Mouse (Mus musculus) erythroblast, embryonic 14.5 days (primary cell): ENCODE measurements around the gene Zc3hc1.

Experiments
- GATA1 ChIP-seq: IDR thresholded peaks from 2 replicates; pipeline ENCODE4 v1.6.1; 2012; ENCODE audit warnings: low read length, inconsistent platforms, mixed read lengths
- TAL1 ChIP-seq: IDR thresholded peaks from 3 replicates; pipeline ENCODE4 v1.6.1; 2012; ENCODE audit warnings: low read length, inconsistent platforms, mixed read lengths

DNA sequence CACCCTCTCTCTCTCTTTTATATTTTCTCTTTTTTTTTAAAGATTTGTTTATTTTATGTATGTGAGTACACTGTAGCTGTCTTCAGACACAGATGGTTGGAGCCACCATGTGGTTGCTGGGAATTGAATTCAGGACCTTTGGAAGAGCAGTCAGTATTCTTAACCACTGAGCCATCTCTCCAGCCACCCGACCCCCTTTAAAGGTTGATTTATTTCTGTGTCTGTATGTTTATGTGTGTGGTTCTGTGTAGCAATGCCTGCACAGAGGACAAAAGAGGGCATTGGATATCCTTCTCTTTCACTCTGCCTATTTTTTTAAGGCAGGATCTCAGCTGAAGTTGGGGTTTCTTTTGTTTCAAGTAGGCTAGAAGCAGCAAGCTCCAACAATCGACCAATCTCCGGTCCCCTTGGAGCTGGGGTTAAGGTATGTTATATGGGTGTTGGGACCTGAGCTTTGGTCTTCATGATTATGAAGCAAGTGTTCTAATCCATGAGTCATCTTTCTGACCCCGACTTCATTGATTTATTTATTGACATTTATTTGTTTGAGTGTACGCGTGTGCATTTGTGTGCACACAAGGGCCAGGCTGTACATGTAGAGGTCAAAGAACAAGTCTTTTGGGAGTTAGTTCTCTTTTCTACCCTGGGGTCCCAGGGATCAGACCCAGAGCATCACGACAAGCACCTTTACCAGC is 18.7 kb upstream of the Zc3hc1 start:
- TF ChIP-seq GATA1 (no peak), TAL1 (no peak)
